Mouse (Mus musculus) NIH3T3 (cell line): ENCODE results near the gene Suclg1.

Experiments used
- DNase-seq: peaks from one replicate; pipeline ENCODE4 v3.0.0-alpha.2; 2012; ENCODE audit warnings: low read depth

The Suclg1 gene

GRCm38 (mm10) chr6:73248237-73249048 is at the start of gene Suclg1:
Gene Suclg1 (plus strand): TSS chr6:73248382.
- DNase-seq: peak; percentile 92

- DNase-seq: no peak
Measured at GRCm38 (mm10) chr6:73203724-73204123, 44.5 kb upstream of the Suclg1 start.

- no peak for DNase-seq
Measured at GRCm38 (mm10) chr6:73204937-73205336, 43.2 kb upstream of the Suclg1 start.

GRCm38 (mm10) chr6:73209598-73209997 is 38.6 kb upstream of the Suclg1 start:
- no peak for DNase-seq

- peak; percentile 36 for DNase-seq
Measured at GRCm38 (mm10) chr6:73210445-73210972, 37.7 kb upstream of the Suclg1 start.

- DNase-seq: peak; percentile 78
Measured at GRCm38 (mm10) chr6:73211036-73211435, 37.1 kb upstream of the Suclg1 start.

GRCm38 (mm10) chr6:73211602-73212001 is 36.6 kb upstream of the Suclg1 start:
- no peak for DNase-seq

GRCm38 (mm10) chr6:73221189-73221957 is 26.8 kb upstream of the Suclg1 start, which contains the start of gene Dnah6:
Gene Dnah6 (minus strand): TSS chr6:73221651.
- peak; percentile 94 for DNase-seq

- DNase-seq: peak; percentile 41
Measured at GRCm38 (mm10) chr6:73221958-73222735, 26.0 kb upstream of the Suclg1 start.

GRCm38 (mm10) chr6:73222841-73223526 is 25.2 kb upstream of the Suclg1 start:
- peak; percentile 98 for DNase-seq

- DNase-seq: peak; percentile 94
Measured at GRCm38 (mm10) chr6:73227376-73228158, 20.6 kb upstream of the Suclg1 start.

- DNase-seq: peak; percentile 86
Measured at GRCm38 (mm10) chr6:73228408-73228807, 19.8 kb upstream of the Suclg1 start.

- DNase-seq: peak; percentile 61
Measured at GRCm38 (mm10) chr6:73228881-73229280, 19.3 kb upstream of the Suclg1 start.

- no peak for DNase-seq
Measured at GRCm38 (mm10) chr6:73232152-73232584, 16.0 kb upstream of the Suclg1 start.

GRCm38 (mm10) chr6:73233202-73233726 is 14.9 kb upstream of the Suclg1 start:
- DNase-seq: peak; percentile 70

- peak; percentile 29 for DNase-seq
Measured at GRCm38 (mm10) chr6:73234302-73234900, 13.8 kb upstream of the Suclg1 start.

GRCm38 (mm10) chr6:73235650-73236049 is 12.5 kb upstream of the Suclg1 start:
- no peak for DNase-seq

GRCm38 (mm10) chr6:73246821-73247220 is 1.4 kb upstream of the Suclg1 start:
- DNase-seq: peak; percentile 51

GRCm38 (mm10) chr6:73247452-73247851 is 730 bp upstream of the Suclg1 start:
- peak; percentile 78 for DNase-seq

GRCm38 (mm10) chr6:73249049-73249422 is 854 bp downstream of the Suclg1 start:
- DNase-seq: peak; percentile 43
